Mouse (Mus musculus) kidney, adult 9 months (tissue): ENCODE measurements at regions not wholly inside any gene's neighbourhood (a gene's known extent, or its start where the extent isn't known, plus 50 kb on each side); places are given as distances from the start of the nearest gene placed in this dataset.

Experiments used
- DNase-seq: peaks from one replicate; pipeline ENCODE4 v3.0.0; 2022

DNA sequence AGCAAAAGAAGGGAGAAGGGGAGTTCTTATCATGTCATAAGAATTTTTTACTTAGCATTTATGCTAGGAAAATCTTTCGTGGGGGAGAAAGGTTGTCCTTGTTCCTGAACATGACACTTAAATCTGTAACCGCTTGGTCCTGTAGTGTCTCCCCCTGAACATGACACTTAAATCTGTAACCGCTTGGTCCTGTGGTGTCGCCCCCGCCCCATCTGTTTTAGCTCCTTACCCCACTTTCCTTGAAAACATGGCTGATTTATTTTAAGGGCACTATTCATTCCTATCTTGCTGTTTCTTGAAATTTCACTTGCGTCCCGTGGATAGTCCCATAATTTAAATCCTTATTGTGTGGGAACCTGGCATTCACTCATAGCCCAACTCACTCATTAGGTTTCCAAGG is 82.2 kb downstream of the Rap2a start:
- no peak for DNase-seq

- no peak for DNase-seq
These were observed 82.7 kb downstream of the Rap2a start for GRCm38 (mm10) chr14:120560987-120561386.

DNA sequence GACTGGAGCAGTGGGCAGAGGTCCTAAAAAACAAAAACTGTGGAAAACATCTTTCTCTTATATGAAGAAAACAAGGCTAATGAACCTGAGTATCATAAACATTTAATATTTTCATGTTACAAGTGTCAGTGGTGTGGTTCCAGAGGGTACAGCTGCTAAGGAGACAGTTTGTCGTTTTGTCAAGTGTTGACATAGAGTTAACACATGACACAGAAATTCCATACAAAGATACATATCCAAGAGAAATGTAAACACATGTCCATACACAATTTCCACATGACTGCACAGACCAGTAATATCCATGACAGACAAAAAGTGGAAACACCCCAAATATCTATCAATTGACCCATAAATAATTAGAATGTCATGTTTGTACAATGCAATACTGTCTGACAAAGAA is 88.7 kb downstream of the Rap2a start:
- no peak for DNase-seq

DNA sequence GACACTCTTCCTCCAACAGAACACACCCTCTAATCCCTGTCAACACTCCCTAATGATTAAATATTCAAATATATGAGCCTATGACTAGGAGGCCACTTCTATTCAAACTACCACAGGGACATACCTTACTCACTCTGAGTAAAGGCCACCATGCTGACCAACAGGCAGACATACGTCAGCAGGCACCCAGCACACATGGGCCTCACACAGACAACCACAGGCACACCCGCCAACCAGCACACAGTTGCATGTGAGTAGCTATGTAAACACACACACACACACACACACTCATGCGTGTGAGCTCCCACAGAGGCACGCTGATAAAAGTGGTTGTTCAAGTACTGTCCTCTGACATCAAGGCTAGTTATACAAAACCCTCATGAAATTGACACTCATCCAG is 89.8 kb downstream of the Rap2a start:
- no peak for DNase-seq

DNA sequence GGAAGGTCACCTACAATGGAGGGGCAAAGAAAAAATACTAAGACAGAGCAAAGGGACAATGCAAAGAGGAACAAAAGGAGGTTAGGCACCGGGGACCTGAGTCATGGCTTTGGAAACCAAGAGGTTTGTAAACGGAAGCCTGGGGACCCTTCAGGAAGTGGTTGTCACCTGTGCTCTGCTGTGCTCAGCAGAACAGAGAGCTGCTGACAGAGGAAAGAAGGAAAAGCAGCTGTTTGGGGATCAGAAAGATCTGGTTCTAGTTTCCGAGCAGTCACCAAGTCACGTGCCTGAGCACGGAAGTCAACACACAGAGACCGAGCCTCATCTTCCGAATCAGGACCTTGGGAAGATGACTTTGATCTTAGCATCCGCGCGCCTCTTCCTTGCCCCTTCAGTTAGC is 94.0 kb downstream of the Rap2a start:
- no peak for DNase-seq

GRCm38 (mm10) chr14:120575202-120575601 is 97.0 kb downstream of the Rap2a start:
- DNase-seq, result no peak

GRCm38 (mm10) chr14:120578352-120579080 is 100.3 kb downstream of the Rap2a start:
- DNase-seq, result no peak

GRCm38 (mm10) chr14:120583807-120584206 is 105.6 kb downstream of the Rap2a start:
- DNase-seq, result peak; percentile 6

- DNase-seq, result no peak
These were observed 113.9 kb downstream of the Rap2a start for GRCm38 (mm10) chr14:120592191-120592590.

GRCm38 (mm10) chr14:120600414-120600935 is 122.2 kb downstream of the Rap2a start:
- no peak for DNase-seq

DNA sequence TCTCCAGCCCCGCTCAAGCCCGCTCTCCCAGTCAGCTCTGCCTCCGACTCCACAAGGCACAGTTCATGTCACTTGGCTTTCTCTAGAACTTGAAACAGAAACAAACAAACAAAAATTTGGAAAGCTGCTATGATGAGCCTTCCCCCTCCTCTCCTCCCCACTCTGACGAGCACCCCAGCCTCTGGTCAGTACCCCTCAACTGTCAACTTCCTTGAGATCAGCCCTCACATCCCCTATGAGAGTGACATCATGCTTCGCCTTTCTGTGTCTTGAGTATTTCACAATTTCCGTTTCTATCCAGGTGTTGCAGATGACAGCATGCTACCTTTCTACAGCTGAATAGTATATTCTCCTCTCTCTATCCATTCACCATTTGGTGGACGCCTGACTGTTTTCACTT is 123.3 kb downstream of the Rap2a start:
- no peak for DNase-seq

DNA sequence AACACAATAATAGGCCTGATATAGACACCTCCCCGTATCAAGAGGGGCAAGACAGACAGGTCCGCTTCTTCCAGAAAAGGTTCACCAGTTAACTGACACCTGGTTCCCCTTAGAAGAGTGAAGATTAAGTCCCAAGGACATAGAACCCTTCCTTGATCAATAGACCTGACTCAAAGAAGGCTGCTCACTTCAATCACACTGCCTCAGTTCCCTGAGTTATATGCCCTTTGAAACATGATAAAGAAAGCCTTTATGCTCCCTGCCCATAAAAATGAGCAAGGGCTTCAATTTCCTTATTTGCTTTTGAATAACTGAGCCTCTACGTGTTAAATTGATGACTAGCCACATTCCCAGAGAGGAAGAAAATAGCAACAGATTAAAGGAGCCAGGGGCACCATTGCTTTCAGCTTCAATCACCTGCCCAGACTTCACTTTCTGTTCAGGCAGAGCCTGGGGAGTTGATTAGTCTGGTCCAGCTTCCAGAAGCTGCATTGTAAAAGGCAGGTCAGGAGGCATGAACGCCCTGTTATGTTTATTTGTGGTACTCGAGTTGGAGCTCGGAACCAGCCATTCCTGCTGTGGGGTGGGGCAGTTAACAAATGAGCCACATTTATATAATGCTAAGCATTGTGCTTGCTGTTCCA is 125.7 kb downstream of the Rap2a start:
- no peak for DNase-seq

DNA sequence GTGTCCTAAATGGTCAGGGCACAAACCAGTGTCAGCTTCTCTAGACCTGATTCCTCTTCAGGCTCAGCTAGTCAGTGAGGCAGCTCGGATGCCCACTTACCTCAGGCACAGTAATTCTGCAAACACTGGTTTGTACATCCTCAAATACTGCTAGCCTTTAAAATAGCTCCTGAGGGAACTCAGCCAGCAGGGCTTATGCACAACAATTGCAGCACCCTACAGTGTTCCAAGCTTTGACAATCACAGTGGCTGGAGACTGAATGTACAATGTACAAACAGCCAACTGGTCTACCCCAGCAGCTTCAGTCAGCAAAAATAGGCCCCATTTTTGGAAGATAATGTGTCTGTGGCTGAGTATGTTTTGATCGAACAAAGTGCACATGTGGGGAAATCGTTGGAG is 129.6 kb downstream of the Rap2a start:
- no peak for DNase-seq

- DNase-seq, result no peak
These were observed 133.1 kb downstream of the Rap2a start for GRCm38 (mm10) chr14:120611311-120611710.

GRCm38 (mm10) chr14:120626223-120626935 is 148.1 kb downstream of the Rap2a start:
- DNase-seq, result peak; percentile 3

GRCm38 (mm10) chr14:120626936-120627277 is 148.7 kb downstream of the Rap2a start:
- no peak for DNase-seq

- DNase-seq, result no peak
These were observed 154.5 kb downstream of the Rap2a start for GRCm38 (mm10) chr14:120632771-120633170.

- DNase-seq, result no peak
These were observed 158.6 kb downstream of the Rap2a start for GRCm38 (mm10) chr14:120636726-120637400.

GRCm38 (mm10) chr14:120637486-120638125 is 159.4 kb downstream of the Rap2a start:
- DNase-seq, result no peak

DNA sequence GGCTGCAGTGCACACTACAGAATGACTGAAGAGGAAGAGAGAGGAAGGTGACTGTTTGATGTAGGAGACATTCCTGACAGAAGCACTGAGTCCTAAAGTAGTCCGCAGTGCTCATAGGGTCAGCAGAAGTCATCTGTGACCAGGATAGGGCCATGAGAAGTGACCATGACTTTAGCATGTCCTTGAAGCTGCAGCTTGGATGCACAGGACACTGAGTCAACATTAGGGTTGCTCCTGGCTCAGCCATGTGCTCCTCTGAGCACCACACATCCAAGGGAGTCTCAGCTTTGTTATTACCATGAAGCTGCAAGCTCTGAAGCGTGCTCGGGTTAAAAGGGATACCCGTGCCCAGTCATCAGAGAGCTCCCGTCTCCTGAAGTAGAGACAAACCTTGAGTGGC is 164.3 kb downstream of the Rap2a start:
- DNase-seq, result no peak

DNA sequence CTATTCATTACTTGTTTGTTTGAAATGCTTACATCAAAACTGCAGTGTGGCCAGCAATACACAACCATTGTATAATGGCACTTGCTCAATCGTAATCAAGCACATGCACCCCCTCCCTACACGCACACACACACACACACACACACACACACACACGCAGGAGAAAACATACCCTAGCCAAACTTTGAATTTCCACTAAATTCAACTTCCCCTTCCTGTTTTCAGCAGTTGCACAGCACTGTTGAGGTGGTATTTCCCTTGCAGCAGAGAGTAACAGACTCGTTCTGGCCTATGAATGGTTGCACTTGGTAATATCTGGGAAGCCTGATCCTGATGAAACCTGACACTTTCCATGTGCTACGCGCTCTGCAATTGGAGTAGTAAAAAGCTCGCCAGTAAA is 173.8 kb downstream of the Rap2a start:
- DNase-seq, result no peak

DNA sequence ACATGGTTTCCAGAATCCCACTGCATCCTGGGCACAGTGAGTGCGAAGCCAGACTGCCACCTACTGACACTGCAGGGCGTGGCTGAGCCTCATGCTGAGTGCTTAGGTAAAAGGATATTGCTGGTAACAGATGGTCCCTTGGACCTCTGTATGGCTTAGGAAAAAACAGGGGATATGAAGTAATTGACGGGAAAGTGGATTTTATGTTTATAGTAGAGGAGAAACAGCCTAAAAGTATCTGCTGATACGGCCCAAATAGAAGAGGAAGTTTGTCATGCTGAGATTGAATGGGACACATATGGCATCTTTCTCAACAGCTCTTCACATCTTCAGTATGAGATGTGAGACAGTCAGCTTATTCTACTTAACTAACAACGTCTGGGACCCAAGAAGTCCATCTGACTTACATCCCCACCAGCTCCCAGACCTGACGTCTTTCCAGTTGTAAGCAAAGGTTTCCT is 182.1 kb downstream of the Rap2a start:
- peak; percentile 44 for DNase-seq

- DNase-seq, result no peak
These were observed 182.9 kb downstream of the Rap2a start for GRCm38 (mm10) chr14:120661111-120661510.
